Mouse (Mus musculus): Measurements from ENCODE around the gene Mapre1.
"Not testable (repeated sequence)": the region's sequence is repeated elsewhere in the genome, so short reads cannot be mapped to it uniquely, and the experiment has no call there.

Mapre1 gene

DNA sequence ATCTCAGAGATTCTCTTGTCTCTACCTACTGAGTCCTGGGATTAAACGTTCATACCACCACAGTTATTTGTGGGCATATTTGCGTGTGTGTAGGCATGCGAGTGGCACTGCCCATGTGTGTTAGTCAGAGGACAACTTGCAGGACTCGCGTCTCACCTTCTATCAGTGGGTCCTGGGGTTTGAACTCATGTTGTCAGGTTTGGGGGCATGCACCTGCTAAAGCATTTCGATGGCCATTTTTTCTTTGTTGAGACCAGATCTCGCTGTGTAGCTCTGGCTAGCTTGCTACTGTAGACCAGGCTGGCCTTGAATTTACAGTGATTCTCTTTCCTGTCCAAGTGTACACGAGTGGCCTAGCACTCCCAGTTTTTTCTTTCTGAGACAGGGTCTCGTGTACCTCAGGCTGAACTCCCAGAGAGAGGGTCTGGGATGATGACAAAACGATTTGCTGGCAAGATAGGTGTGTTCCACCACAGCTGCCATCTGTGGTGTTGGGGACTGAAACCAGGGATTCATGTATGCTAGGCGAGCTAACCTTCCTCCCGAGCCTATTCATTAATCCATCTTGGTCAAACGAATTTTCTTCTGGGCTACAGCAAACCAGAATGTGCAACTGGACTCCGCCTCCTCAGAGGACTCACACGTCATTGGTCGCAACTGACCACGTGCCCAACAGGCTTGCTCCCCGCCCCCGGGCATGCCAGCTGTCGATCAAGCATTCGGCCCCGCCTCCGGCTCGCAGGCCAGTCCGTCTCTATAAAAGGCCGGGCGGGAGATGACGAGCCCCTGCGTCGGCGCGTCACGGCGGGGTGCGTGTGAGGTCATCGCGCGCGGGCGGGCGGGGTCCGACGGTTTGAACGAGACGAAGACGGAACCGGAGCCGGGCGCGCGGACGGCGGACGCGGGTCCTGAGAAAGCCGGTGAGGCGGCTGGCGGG, at the start of gene Mapre1:
Gene Mapre1, plus strand, starts transcription at position 775 of the 937 bp plus-strand sequence.
- DNase-seq (ENCODE audit: low spot score) = peak; percentile 100

DNA sequence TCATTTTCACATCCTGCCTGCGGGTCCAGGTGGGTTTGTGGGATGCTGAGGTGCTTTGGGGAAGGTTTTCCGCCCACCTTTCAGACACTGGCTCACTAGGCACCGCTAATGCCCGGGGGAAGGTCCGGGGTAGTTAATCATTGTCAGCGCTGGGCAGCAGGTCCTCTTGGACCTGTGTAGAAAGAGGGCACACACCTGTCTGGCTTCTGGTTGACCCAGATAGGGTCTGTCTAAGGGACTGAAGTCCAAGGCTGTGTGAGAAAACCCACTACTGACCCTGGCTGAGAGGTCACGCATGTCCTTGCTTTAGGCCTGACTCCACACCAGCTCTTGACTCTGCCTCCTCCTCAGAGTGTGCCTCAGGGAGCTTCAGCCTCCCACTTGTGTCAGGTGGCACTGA, 47.7 kb upstream of the Mapre1 start:
- DNase-seq (ENCODE audit: low spot score) = not testable (repeated sequence)

GRCm38 (mm10) chr2:153694462-153695085, 46.5 kb upstream of the Mapre1 start:
- DNase-seq (ENCODE audit: low spot score) = peak; percentile 51

DNA sequence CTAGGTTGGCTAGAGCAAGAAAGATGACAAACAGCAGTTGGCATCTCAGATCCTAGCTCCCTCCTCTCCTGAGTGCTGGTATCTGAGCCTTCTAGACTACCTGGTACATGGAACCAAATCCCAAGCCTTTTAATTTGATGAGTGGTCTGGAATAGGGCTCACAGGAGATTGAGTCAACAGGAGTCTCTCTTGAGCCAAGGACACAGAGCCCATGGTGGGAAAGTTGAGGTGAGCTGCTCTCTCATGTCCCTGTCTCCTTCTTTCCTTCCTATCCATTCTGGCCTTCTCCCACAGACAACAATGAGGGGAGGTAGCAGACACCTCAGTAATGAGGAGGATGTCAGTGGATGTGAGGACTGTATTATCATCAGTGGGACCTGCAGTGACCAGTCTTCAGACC, 44.7 kb upstream of the Mapre1 start, which contains the start of gene Dnmt3c:
Gene Dnmt3c, plus strand, starts transcription at position 301 of the 400 bp plus-strand sequence.
- DNase-seq (ENCODE audit: low spot score) = no peak

GRCm38 (mm10) chr2:153703389-153703788, 37.7 kb upstream of the Mapre1 start:
- no peak for DNase-seq (ENCODE audit: low spot score)

- DNase-seq (ENCODE audit: low spot score) = no peak
These were observed 30.3 kb upstream of the Mapre1 start for GRCm38 (mm10) chr2:153710701-153711330.

DNA sequence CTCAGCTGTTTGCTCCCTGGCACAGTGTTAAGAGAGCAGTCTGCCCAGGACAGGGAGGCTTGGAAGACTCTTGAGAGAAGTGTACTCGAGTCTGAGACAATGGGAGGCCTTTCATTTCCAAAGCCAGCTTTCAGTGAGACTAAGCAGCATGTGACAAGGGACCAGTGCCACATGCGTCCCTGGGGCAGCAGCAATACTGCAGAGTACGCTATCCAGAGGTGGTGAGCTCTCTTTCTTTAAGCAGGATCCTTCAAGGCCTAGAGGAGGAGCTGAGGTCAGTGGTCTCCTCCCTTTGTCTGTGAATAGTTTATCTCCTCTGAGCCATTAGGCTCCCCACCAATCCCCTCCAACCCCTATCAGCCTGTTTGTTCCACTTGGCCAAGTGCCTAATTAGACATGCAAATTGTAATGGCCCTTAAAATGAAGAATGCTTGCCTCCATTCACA, 28.4 kb upstream of the Mapre1 start:
- DNase-seq (ENCODE audit: low spot score) = no peak

GRCm38 (mm10) chr2:153713227-153713626, 27.8 kb upstream of the Mapre1 start:
- peak; percentile 32 for DNase-seq (ENCODE audit: low spot score)

GRCm38 (mm10) chr2:153717861-153718260, 23.2 kb upstream of the Mapre1 start:
- DNase-seq (ENCODE audit: low spot score) = not testable (repeated sequence)

GRCm38 (mm10) chr2:153723098-153723497, 18.0 kb upstream of the Mapre1 start:
- no peak for DNase-seq (ENCODE audit: low spot score)

DNA sequence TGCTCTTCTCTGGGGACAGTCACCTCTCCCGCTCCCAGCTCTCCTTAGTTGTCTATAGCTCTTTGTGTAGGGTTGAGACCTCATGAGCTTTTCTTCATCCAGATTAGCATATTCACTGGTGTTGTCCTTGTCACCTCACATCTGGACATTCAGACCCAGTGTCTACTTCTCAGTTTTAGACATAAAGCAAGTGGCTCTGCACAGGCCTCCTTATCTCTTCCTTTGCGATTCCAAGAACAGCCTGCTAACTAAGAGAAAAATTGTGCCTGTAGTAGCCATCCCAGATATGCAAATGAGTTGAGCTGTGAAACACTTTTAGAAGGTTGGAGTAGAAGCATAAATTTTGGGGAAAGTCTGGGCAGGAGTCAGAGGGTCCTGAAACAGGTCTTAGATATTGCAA, 16.6 kb upstream of the Mapre1 start:
- DNase-seq (ENCODE audit: low spot score) = no peak

DNA sequence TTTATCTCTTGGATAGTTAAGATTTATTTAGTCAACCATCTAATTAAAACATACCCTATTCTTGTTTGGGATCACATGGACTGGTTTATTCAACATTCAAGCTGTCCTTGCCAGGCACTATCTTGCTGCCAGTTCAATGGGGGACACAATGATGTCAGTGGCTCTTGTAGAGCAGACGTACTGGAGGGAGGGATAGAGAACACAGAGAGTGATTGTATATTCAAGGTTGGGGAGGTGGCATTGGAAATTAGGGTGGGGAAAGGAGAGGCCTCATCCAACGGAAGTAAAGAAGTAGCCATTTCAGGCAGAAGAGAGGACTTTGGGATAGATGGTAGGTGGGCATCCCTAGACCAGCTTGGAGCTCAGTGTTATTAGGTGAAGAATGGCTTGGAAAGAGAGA, 16.2 kb upstream of the Mapre1 start:
- no peak for DNase-seq (ENCODE audit: low spot score)

- no peak for DNase-seq (ENCODE audit: low spot score)
These were observed 15.8 kb upstream of the Mapre1 start for GRCm38 (mm10) chr2:153725291-153725690.

GRCm38 (mm10) chr2:153734033-153734432, 7.0 kb upstream of the Mapre1 start:
- DNase-seq (ENCODE audit: low spot score) = no peak

DNA sequence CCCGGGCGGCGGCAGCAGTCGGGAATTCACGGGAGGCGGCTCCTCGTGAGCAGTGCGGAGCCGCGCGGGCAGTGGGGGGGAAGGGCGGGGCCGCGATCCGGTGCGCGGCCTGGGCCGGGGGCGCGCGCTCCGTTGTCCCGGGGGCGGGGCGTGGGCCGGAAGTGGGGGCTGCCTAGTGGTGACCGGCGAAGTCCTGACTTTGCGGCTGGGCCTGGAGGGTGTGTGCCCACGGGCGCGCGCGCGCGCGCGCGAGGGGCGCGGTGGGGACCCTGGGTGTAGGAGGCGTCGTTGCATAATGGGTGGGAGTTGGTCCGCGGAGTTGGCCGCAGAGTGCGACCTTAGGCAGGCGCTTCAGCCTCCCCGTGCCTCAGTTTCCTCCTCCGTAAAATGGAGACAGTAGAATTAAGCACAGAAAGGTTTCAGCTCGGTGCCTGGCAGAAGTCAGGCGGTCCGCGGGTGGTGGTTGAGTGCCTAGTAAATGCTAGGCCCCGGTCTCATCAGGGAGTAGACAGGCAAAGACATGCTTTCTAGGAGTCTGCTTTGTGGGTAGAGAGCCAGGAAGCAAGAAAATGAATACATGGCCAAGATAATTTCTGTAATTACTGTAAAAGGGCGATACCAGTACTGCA, 477 bp downstream of the Mapre1 start:
- no peak for DNase-seq (ENCODE audit: low spot score)

DNA sequence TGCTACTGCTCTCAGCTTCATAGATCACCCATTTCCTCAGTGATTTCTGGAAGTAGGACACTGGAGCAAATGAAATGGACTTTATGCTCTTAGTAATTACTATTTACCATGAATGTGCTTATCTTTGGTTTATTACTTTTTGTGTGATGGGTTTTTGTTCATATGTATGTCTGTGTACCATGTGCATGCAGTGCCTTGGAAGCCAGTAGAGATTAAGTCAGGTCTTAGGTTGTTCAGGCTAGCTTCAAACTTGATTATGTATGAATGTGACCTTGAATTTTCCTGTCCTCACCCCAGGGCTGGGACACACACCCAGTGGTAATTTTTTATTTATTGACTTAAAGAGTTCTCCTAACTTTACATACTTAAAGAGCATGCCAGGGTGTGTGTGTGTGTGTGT, 6.9 kb downstream of the Mapre1 start:
- no peak for DNase-seq (ENCODE audit: low spot score)

GRCm38 (mm10) chr2:153750363-153750762, 9.3 kb downstream of the Mapre1 start:
- DNase-seq (ENCODE audit: low spot score) = no peak

GRCm38 (mm10) chr2:153762121-153762520, 21.0 kb downstream of the Mapre1 start:
- no peak for DNase-seq (ENCODE audit: low spot score)

DNA sequence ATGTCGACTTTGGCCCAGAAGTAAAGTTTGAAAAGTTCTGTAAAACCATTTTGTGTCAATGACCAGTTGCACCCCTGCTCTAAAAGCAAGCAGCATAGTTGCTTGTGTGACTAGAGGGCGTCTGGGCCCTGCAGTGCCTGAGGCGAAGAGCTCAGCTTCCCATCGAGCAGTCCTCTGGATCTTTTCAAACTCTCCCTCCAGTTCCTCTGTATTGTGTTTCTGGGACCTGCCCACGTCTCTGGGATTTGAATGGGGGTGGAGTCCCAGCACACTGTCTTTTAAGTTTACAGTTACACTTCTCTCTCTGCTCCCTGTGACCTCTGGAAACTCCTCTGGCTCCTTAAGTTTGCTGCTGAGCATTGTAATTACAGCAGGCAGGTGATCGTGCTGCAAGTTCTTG, 26.4 kb downstream of the Mapre1 start:
- no peak for DNase-seq (ENCODE audit: low spot score)

DNA sequence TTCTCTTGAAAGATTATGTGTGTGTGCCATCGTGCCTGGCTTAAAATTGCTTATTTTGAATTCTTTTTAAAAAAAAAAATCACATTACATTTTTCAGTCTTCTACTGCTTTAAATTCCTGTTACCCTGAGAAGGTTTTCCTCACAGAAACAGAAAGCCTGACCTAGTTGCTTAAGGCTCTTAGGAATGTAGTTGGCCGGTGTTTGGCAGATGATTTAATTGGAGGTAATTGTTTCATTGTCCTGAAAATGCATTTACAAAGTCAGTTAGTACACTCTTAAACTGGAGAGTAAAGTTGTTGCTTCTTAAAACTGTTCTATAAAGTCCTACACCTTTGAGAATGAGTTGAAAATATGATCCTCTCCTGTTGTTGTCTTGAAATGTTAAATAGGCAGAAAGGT, 27.8 kb downstream of the Mapre1 start:
- no peak for DNase-seq (ENCODE audit: low spot score)

DNA sequence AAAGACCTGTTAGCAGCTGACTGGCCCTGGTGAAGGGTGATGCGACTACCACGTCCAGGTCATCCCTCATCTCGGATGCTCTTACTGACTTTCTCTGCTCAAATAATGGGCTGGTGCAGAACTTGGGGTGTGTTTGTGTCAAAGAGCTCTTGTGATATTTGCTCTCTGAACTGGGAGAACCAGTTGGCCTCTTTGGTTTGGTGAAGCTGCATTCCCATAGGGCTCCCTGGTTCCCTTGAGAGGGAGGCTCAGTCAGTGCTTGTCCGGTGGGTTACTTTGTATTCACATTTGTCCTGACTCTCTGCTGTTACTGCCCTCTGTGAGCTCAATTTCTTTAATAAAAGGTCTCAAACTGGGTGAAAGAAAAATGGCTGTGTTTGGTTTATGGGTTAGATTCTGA, 31.9 kb downstream of the Mapre1 start:
- DNase-seq (ENCODE audit: low spot score) = no peak

DNA sequence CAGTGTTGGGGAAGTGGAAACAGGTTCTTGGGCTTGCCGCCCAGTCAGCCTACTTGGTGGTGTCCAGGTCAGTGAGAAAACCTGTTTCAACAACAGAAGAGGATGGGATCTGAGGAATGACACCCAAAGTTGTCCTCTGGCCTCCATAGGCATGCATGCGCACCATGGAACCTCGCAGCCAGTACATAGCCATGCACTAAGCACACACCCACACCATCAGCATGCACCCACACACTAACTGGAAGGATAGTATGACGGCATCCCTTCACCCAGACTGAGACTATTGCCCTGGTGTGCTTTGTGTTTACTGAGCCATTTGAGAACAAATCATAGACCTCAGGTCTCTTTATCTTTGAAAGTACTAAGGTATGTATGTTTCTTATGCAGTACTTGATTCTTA, 34.4 kb downstream of the Mapre1 start:
- no peak for DNase-seq (ENCODE audit: low spot score)
